Mouse (Mus musculus) limb, embryonic 11.5 days (tissue): ENCODE data around the gene Gm10134. TPM values are rescaled to one million over a fixed set of nuclear protein-coding genes. Genes with fewer than 3 reads are reported as not detected.
"Not testable (repeated sequence)": the region's sequence is repeated elsewhere in the genome, so short reads cannot be mapped to it uniquely, and the experiment has no call there.

Source experiments
- ATAC-seq: fragments of 200-750 bp; cut with Nextera tagmentation; 2 replicates; pipeline ENCODE4 v1.8.0; 2017; ENCODE audit warnings: low read depth; ENCODE audit not compliant: insufficient number of reproducible peaks, low FRiP score, low TSS enrichment
- DNase-seq: peaks from one replicate; pipeline ENCODE4 v3.0.0-alpha.2; 2015; ENCODE audit warnings: low spot score
- H3K27ac ChIP-seq: fragments of 300-500 bp; sonication (generic); replicated peaks from 2 replicates; pipeline ENCODE4 v1.5.1; 2014; ENCODE audit warnings: low read depth, mild to moderate bottlenecking, low read length
- H3K27me3 ChIP-seq: fragments of 300-500 bp; sonication (generic); 2 replicates; pipeline ENCODE4 v1.6.1; 2014; ENCODE audit warnings: mild to moderate bottlenecking, low read length, mixed read lengths; ENCODE audit not compliant: control insufficient read depth, insufficient read depth
- H3K36me3 ChIP-seq: fragments of 300-500 bp; sonication (generic); 2 replicates; pipeline ENCODE4 v1.6.1; 2014; ENCODE audit warnings: mild to moderate bottlenecking, low read length, moderate library complexity, mixed read lengths; ENCODE audit not compliant: control insufficient read depth, insufficient read depth
- H3K4me1 ChIP-seq: fragments of 300-500 bp; sonication (generic); 2 replicates; pipeline ENCODE4 v1.6.1; 2014; ENCODE audit warnings: low read length, mixed read lengths; ENCODE audit not compliant: control insufficient read depth, insufficient read depth
- H3K4me2 ChIP-seq: fragments of 300-500 bp; sonication (generic); 2 replicates; pipeline ENCODE4 v1.6.1; 2014; ENCODE audit warnings: low read depth, mild to moderate bottlenecking, moderate library complexity; ENCODE audit not compliant: severe bottlenecking
- H3K4me3 ChIP-seq: fragments of 300-500 bp; sonication (generic); 2 replicates; pipeline ENCODE4 v1.5.1; 2014; ENCODE audit warnings: low read depth, low read length
- H3K9ac ChIP-seq: fragments of 300-500 bp; sonication (generic); 2 replicates; pipeline ENCODE4 v1.6.1; 2014; ENCODE audit warnings: mild to moderate bottlenecking, low read length
- H3K9me3 ChIP-seq: fragments of 300-500 bp; sonication (generic); 2 replicates; pipeline ENCODE4 v1.6.1; 2016; ENCODE audit warnings: low read length; ENCODE audit not compliant: control insufficient read depth
- WGBS: fragments of 180-500 bp; shearing (Covaris S2); extraction: QIAGEN DNeasy Blood & Tissue Kit; methylation state at CpG from one replicate; pipeline ENCODE4 v1.1.7; 2014; 5-methylcytosine and 5-hydroxymethylcytosine counted together
- polyA plus RNA-seq: library from polyadenylated mRNA; unstranded; fragments of >200 nt; fragmentation: Nextera tagmentation; extraction: Ambion mirVana; gene quantifications from 2 replicates; pipeline ENCODE4 v1.2.1, GENCODE M21; 2014

Gene Gm10134
- polyA plus RNA-seq, 1 experiment from 2014 or later: not detected

- H3K27ac ChIP-seq: no peak overlapping the region
- peaks cover 2% of the 10 kb centered on the region for H3K4me1 ChIP-seq
- WGBS: 89% methylated on average over 2 of the region's 2 CpGs
- DNase-seq (no peak), ATAC-seq (no peak)
- no peak overlapping the region for H3K4me2 ChIP-seq
- H3K4me3 ChIP-seq: no peak overlapping the region
- no peaks in the 10 kb centered on the region for H3K9me3 ChIP-seq
- no peaks in the 10 kb centered on the region for H3K27me3 ChIP-seq
- H3K36me3 ChIP-seq: peaks cover 12% of the 10 kb centered on the region
- H3K9ac ChIP-seq: no peak overlapping the region
These were observed 35.3 kb upstream of the Gm10134 start for GRCm38 (mm10) chr2:28470591-28470990.

- not testable (repeated sequence) for ATAC-seq, H3K9me3 ChIP-seq, H3K27me3 ChIP-seq, DNase-seq, H3K4me1 ChIP-seq, H3K4me3 ChIP-seq, H3K4me2 ChIP-seq, H3K27ac ChIP-seq, H3K9ac ChIP-seq
- peaks cover 12% of the 10 kb centered on the region for H3K36me3 ChIP-seq
- WGBS: 90% methylated on average over 8 of the region's 8 CpGs
These were observed 33.9 kb upstream of the Gm10134 start for GRCm38 (mm10) chr2:28472011-28472410.

GRCm38 (mm10) chr2:28477993-28478392 is 27.9 kb upstream of the Gm10134 start:
- H3K9me3 ChIP-seq, H3K27me3 ChIP-seq, H3K4me1 ChIP-seq, H3K4me3 ChIP-seq, DNase-seq, H3K9ac ChIP-seq, H3K27ac ChIP-seq, H3K4me2 ChIP-seq, H3K36me3 ChIP-seq, ATAC-seq: not testable (repeated sequence)
- 91% methylated on average over 5 of the region's 5 CpGs for WGBS

GRCm38 (mm10) chr2:28479208-28480204 is 26.4 kb upstream of the Gm10134 start:
- Histone ChIP-seq H3K4me2 (no peak overlapping the region), H3K27me3 (no peaks in the 10 kb centered on the region), H3K9ac (no peak overlapping the region), H3K27ac (no peak overlapping the region), H3K36me3 (no peaks in the 10 kb centered on the region), H3K4me1 (no peaks in the 10 kb centered on the region), H3K4me3 (no peak overlapping the region), H3K9me3 (no peaks in the 10 kb centered on the region)
- whole genome bisulfite sequencing: 79% methylated on average over 20 of the region's 20 CpGs
- DNase-seq (no peak), ATAC-seq (no peak)

GRCm38 (mm10) chr2:28483861-28484260 is 22.0 kb upstream of the Gm10134 start:
- Histone ChIP-seq H3K36me3 (no peaks in the 10 kb centered on the region), H3K4me1 (no peaks in the 10 kb centered on the region), H3K9ac (no peak overlapping the region), H3K4me2 (no peak overlapping the region), H3K4me3 (no peak overlapping the region), H3K27me3 (no peaks in the 10 kb centered on the region), H3K9me3 (no peaks in the 10 kb centered on the region), H3K27ac (no peak overlapping the region)
- WGBS: 78% methylated on average over 2 of the region's 2 CpGs
- DNase-seq: no peak
- ATAC-seq: no peak

- Histone ChIP-seq H3K9me3 (no peaks in the 10 kb centered on the region), H3K36me3 (no peaks in the 10 kb centered on the region), H3K27me3 (no peaks in the 10 kb centered on the region), H3K4me1 (no peaks in the 10 kb centered on the region), H3K9ac (no peak overlapping the region), H3K27ac (no peak overlapping the region), H3K4me2 (no peak overlapping the region), H3K4me3 (no peak overlapping the region)
- ATAC-seq (no peak), DNase-seq (no peak)
- WGBS: 86% methylated on average over 2 of the region's 2 CpGs
These were observed 11.4 kb upstream of the Gm10134 start for GRCm38 (mm10) chr2:28494521-28494920.

- H3K9me3 ChIP-seq: no peaks in the 10 kb centered on the region
- no peak overlapping the region for H3K27ac ChIP-seq
- H3K4me2 ChIP-seq: no peak overlapping the region
- H3K9ac ChIP-seq: no peak overlapping the region
- no peaks in the 10 kb centered on the region for H3K36me3 ChIP-seq
- no peak for DNase-seq
- WGBS: 87% methylated on average over 14 of the region's 14 CpGs
- no peak for ATAC-seq
- H3K27me3 ChIP-seq: no peaks in the 10 kb centered on the region
- no peaks in the 10 kb centered on the region for H3K4me1 ChIP-seq
- H3K4me3 ChIP-seq: no peak overlapping the region
These were observed 10.6 kb upstream of the Gm10134 start for GRCm38 (mm10) chr2:28495207-28495756.

GRCm38 (mm10) chr2:28495801-28496595 is 9.9 kb upstream of the Gm10134 start:
- H3K27ac ChIP-seq: no peak overlapping the region
- no peaks in the 10 kb centered on the region for H3K36me3 ChIP-seq
- no peaks in the 10 kb centered on the region for H3K27me3 ChIP-seq
- ATAC-seq: no peak
- no peak overlapping the region for H3K4me3 ChIP-seq
- H3K4me2 ChIP-seq: no peak overlapping the region
- DNase-seq: no peak
- no peaks in the 10 kb centered on the region for H3K9me3 ChIP-seq
- H3K9ac ChIP-seq: no peak overlapping the region
- WGBS: 85% methylated on average over 16 of the region's 16 CpGs
- no peaks in the 10 kb centered on the region for H3K4me1 ChIP-seq
